Mouse (Mus musculus): ENCODE measurements around the gene Tmem164.

DNA sequence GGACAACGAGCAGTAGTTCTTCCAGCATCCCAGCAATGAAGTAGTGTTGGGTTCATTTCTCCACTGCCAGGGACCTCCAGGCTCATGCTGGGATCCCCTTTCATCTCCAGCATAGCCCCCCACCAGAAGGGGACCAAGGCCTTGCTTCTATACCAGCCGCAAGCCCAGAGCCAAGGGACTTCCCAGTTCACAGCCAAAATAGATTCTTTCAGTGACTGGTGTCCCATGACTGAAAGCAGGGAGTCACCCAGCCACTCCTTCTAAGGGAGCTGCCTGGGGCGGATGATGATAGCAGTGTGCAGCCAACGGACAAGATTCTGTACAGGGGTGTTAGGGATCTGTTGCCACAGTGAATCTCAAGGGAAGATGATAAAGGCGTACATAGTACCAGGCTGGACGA is 153.6 kb downstream of the Tmem164 start:
- TF ChIP-seq CTCF (IDR thresholded peaks at IDR 0.05; ENCODE audit: control insufficient read depth, insufficient read depth, low read length) (no peak), POLR2A (IDR thresholded peaks at IDR 0.05; ENCODE audit: borderline replicate concordance, control insufficient read depth, low read depth, low read length) (no peak)

All from bone marrow, adult 2 months (tissue).